Mouse (Mus musculus): ENCODE results near the gene Agpat1. TPM values are rescaled to one million over a fixed set of nuclear protein-coding genes. Genes with fewer than 3 reads are reported as not detected.

Gene Agpat1
- total RNA-seq, 2 experiments from 2014 or later = 156 to 167 TPM

DNA sequence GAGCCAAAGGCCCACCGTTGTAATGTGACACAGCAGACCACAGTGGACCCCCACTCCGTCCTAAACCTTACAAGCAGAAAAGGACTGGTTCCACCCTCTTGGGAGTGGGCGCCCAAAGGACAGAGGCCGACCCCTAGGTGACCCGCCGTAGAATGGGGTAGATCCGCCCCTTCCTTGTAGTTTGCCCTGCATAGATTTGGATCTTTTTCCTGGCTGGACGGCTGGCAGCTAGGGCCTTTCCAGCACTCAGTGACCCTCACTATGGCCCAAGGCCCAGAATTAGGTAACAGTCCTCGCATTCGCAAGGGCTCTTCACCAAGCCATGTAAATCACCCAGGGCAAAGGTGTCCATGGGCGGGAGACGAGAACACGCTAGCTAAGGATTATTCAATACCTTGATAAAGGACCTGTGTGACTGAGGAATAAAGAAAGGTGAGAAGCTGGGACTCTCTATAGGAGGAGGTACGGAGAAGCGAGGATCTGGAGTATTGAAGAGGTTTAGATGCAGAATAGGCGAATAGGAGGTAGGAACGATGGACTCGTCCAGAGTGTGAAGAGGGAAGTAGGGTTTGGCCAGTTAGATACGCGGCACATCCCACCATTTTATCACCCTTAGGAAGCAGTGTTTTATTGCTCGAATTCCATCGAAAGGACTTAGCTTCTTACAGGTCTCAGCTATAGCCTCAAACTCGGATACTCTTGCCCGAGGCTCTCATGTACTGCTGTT is 612 bp downstream of the Agpat1 start:
- DNase-seq (ENCODE audit: low spot score in 2 of 2) = no peak

DNA sequence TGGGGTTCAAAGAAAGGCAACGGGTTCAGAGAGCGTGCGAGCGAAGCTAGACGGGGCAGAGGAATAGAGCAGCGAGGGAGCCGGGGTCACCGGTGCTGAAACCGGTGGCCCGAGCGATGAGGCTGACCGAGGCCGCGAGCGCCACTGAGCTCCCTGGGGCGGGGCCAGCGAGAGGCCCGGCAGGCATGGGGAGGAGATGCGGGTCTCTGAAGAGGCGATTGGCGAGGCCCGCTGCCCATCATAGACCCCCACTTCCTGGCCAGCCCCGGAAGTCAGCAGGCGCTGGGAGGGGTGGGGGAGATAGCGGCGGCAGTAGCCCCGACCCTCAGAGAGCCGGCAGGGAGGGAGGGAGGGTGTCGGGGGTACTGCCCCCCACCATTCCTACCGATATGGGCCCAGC is 1.5 kb downstream of the Agpat1 start:
- DNase-seq (ENCODE audit: low spot score in 2 of 2) = peak; percentile 97 to 98

DNA sequence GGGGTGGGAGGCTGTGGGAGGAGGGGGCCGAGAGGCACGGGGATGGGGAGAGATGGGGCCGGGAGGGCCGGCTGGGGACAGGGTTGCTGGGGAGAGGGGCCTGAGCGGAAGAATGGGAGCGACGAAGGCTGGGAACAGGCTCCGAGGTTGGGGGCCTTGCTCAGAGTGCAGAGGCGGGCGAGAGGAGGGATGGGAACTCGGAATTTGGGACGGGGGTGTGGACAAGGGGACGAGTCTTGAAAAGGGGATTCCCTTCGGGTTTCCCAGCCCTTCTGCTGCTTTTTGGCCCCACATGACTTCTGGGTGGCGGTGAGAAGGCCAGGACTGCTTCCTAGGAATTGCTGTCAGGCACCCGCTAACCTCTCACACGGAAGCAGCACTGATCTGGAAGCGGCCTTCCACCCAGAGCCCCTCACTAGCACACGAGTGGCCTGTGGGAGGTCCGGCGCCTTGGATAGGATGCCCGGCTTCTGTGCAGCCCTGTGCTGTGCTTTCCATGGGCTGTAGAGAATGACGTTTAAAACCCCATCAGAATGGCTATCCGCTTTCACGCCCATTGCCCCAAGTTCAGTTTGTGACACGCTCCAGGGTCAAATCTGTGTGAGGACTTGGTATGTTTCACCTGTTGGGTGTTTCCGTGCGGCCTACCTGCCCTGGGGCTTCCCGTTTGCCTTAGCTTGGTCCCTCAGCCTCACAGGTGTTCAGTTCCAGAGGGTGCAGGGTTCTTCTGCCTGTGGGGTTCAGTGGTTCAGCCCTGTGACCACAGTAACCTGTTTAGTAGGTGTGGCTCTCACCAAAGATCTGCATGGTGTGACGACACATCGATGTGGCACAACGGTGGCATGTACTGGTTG is 2.4 kb downstream of the Agpat1 start:
- DNase-seq (ENCODE audit: low spot score in 2 of 2) = no peak

DNA sequence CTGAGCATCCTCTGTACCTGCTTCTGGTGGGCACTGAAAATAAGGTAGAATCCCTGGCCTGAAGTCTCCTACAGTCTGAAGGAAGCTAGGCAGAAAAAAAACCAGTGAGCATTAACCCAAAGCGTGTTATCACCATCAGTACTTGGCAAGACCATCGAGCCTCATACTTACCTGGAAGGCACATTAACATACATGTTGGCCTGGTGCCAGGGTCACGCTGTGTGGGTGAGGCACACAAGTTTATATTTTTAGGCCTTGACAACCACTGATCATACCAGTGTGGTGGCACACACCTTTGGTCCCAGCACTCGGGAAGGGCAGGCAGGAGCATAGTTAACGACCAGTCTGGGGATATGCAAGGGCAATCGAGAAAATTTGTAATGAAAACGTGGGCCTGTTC is 3.9 kb downstream of the Agpat1 start:
- DNase-seq (ENCODE audit: low spot score in 2 of 2) = no peak

DNA sequence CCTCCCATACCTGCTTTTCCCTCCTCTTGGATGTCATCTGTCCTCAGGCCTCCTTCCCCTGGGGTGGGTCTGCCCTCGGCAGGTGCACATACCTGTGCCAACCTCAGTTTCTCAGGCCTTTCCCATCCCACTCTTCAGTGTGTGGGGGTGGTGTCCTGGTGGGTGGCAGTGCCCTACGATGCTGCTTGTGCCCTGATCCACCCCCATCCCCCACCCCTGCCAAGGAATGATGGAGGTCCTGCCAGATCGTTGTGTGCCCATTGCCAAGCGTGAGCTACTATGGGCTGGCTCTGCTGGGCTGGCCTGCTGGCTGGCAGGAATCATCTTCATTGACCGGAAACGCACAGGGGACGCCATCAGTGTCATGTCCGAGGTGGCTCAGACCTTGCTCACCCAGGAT is 7.0 kb downstream of the Agpat1 start:
- no peak for DNase-seq (ENCODE audit: low spot score in 2 of 2)

DNA sequence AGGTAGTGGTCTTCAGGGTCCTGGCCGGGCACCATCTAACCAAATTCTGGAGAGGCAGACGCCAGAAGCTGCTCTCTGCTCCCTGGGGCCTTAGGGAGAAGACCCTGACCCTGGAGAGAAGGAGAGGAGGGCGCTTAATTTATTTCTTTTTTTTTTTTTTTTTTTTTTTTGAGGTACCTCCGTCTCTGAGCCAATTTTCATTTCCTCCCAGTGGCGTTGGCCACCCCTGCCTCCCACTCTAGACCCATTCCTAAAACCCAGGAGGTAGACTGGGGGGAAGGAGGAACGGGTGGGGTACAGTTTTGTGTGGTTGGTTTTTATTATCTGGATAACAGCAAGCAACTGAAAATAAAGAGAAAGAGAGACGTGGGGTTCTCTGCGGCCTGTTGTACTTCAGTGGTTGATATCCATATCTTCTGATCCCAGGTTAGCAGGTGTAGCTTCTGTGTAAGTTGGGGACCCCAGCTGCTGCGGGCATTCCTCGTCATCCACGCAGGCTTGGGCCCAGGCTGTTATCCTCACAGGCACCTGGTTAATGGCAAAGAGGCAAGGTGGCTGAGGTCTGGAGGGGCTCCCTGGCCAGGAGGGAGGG is 9.1 kb downstream of the Agpat1 start:
- DNase-seq (ENCODE audit: low spot score in 2 of 2) = no peak

DNA sequence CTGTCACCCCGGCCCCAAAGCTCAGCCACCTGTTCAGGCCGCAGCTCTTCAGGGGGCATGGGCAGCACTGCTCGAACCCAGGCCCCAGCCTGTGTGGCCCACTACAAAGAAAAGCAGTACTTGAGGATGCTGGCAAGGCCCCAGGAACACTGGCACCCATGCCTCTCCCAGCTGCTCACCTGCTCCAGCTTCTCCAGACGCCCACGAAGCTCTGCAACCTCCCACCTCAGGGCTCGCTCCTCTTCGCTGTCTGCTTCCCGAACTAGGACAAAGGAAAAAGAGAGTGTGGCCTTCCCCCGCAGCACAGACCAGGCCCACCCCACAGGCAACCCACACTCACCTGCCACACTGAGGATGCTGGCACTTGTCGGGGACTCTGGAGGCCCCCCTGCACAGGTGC is 9.8 kb downstream of the Agpat1 start:
- no peak for DNase-seq (ENCODE audit: low spot score in 2 of 2)

DNA sequence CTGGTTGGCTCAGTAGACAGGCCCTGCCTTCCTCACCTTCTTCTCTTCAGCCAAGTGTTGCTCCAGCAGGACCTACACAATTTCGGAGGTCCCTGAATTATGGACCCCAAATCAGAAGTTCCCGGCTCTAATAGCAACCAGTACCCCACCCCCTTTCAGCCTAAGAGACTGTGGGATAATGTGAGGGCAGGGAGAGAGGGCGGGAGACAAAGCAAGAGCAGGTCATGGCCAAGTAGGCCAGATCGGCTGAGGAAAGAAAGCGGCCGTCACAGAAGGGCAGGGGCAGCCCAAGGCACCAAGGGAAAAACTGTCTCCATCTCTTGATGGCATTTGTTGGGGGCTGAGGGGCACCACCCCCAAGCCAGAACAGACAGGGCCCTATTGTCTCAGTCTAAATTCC is 11.8 kb downstream of the Agpat1 start, which contains the start of gene Egfl8:
TSS of gene Egfl8 (minus strand) at position 101 of the 400 bp plus-strand sequence.
- no peak for DNase-seq (ENCODE audit: low spot score in 2 of 2)

DNA sequence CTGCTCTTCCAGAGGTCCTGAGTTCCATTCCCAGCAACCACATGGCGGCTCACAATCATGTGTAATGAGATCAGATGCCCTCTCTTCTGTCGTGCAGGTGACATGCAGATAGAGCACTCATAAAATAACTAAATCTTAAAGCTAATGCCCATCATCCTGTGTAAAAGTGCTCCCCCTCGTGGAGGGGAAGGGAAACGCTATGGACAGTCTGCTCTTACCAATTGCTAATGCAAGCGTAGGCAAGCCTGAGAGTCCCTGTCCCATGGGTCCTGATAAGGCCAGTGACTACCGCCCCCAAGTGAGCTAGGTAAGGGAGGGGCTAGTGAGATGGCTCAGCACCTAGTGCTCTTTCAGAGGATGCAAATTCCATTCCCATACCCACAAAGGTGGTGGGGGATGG is 14.9 kb downstream of the Agpat1 start:
- no peak for DNase-seq (ENCODE audit: low spot score in 2 of 2)

DNA sequence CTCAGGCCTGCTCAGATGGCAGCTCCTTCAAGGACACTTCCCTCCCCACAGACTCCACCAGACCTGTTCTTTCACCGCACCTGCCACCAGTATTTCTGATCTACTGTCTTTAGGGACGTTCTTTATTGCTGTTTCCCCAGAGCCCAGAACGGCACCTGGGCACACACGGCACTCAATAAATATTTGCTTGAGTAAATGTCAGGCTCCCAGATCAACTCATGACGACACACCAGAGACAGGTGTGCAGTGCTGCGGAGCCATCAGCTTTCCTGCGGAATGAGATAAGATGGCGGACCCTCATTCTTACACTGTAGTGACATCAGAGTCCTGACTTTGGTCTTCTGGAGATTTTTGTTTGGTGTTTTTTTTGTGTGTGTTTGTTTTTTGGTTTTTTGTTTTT is 16.9 kb downstream of the Agpat1 start:
- no peak for DNase-seq (ENCODE audit: low spot score in 2 of 2)

DNA sequence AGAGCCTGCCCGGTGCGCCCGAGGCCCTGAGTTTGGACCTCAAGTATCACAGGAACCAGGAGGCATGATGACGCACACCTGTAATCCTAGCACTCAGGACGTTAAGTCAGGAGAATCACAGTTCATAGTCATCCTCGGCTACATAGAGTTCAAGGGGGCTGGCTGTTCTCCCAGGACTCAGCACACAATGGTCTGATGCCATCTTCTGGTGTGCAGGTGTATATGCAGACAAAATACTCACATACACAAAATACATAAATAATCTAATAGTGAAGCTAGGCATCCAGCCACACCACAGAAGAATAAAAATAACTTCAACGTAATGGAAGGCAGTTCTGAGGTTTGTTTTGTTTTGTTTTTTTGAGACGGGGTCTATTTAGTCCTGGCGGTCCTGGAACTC is 19.1 kb downstream of the Agpat1 start:
- DNase-seq (ENCODE audit: low spot score in 2 of 2) = no peak

DNA sequence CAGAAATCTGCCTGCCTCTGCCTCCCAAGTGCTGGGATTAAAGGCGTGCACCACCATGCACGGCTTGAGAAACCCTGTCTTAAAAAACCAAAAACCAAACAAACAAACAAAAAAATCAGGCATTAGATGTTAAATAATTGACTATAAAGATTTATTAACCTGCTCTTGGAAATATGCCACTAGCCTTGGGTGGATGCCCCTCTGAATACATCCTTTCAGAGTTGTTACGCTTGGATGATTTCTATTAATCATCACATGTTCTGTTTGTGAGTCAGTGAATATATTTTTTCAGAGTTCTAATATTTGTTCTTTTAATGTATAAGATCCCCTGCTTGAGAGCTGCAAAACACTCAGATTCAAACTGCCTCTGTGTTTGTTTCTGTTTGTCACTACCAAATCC is 20.9 kb downstream of the Agpat1 start:
- DNase-seq (ENCODE audit: low spot score in 2 of 2) = no peak

DNA sequence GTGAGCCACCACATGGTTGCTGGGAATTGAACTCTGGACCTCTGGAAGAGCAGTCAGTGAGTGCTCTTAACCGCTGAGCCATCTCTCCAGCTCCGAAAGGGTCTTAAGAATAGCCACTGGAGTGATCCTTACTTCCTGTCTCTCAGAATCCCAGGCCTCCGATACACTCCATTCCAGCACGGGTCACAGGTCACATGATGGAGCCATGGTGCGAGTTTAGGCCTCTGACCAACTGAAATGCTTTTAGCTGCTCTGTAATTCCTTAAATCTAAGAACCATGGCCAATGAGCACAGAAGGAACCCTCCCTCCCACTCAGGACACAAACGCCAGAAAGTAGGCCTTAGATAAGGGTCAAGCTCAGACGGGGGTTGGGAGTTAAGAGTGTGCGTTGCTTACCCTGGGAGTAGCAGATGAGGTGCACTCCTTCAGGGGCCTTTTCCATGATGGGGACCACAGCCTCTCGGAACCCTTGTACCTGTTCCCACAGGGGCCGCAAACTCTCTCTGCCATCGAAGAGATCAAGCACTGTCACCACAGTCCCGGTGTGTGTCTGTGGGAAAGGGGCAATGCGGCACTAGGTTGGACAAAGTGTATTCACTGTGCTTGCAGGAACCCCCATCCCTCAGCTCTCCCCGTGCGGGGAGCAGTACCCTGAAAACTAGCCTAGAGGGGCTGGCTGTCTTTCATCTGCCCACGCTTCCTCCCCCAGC is 22.2 kb downstream of the Agpat1 start:
- DNase-seq (ENCODE audit: low spot score in 2 of 2) = no peak

DNA sequence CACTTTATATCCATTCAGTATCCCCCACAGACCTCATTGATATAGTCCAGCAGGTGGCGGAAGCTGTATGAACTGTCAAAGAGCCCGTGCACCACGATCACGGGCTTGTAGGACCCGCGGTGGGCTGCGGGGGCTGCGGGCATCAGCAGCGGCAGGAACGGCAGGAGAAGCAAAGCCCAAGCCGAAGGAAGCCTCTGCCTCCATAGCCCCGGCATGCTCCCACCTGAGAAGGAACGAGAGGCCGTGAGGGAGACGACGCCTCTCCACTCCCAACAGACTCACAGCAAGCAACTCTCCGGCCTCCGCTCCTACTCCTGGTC is 22.7 kb downstream of the Agpat1 start:
- DNase-seq (ENCODE audit: low spot score in 2 of 2) = no peak

DNA sequence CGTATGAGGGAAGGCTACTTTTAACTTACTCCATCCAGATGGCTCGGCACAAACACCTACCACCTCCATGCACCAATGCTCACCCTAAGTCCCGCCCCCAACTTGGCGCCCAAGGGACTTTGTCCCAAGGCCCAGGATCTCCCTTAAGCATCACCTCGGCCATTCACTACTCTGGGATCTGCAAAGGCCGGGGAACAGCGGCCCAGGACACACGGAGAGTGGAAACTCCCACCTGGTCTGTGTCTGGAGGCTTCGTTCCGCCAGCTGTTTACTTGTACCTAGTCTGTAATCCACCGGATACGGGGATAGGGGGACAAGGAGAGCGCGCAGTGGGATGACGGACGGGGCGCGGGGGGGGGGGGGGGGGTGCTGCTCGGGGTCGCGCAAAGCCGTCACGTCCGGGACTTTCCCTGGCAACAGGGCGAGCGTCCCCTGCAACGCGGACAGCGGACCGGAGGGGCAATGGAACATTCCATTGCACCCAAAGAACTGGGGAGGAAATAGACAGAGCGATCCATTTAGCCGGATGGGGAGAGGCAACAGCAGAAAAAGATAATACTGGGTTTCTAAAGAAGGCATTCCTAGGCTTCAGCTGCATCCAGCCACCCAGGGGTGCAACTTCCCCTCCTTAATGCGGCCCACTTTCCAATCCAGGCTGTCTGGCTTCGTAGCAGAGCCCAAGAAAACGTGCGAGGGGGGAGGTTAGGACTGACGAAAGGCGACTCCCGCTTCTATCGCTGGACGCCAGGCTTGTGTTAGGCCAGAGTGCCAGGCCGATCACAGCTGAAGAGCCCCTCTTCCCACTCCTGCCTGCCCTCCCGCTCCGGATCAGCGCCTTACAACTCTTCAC is 23.3 kb downstream of the Agpat1 start:
- peak; percentile 85 to 91 for DNase-seq (ENCODE audit: low spot score in 2 of 2)

DNA sequence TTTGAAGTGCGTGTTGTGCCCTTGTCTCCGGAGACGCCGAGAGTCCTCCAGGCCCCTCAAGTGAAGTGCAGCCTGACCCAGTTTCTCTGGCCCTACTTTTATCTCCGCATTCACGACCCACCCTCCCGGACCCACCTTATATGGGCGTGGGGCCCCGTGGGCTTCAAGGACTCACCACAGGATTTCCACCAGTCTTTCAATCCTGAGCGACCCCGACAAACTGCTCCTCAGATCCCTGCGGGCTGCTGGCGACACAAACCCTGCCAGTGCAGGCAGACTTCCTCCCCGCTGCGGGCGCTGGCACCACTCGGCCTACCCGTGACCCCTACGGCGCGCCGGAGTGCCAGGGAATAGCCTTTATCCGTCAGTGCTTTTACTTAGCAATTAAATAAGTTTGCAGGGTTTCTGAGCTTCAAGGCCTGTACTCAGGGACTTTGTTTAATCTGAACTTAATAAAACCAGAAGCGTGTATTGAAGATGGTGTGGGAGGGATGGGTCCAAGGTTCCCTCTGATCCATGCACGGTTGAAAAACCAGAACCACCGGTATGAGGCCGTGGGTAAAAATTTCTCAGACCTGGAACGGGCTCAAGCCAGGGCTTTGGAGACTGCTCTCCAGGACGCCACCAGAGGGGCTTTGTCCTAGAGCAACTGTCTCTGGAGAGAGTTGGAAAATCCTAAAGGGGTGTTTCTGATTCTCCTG is 24.0 kb downstream of the Agpat1 start, which contains the start of gene Ppt2:
TSS of gene Ppt2 (minus strand) at position 568 of the 701 bp plus-strand sequence.
- no peak for DNase-seq (ENCODE audit: low spot score in 2 of 2)

DNA sequence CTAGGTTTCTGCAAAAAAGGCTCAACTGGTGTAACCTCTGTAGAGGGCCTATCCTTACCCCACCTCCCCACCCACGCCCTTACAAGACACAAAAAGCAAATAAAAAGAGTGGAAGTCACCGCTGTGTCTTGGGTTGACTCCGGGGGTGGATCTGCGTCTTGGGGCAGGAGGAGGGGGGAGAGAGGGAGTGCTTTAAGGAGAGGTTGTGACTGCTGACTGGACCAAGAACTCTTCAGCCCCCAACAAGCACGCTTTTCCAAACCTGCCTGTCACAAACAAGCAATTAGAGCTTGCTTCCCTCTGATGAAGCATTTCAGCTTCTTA is 24.5 kb downstream of the Agpat1 start:
- DNase-seq (ENCODE audit: low spot score in 2 of 2) = no peak

DNA sequence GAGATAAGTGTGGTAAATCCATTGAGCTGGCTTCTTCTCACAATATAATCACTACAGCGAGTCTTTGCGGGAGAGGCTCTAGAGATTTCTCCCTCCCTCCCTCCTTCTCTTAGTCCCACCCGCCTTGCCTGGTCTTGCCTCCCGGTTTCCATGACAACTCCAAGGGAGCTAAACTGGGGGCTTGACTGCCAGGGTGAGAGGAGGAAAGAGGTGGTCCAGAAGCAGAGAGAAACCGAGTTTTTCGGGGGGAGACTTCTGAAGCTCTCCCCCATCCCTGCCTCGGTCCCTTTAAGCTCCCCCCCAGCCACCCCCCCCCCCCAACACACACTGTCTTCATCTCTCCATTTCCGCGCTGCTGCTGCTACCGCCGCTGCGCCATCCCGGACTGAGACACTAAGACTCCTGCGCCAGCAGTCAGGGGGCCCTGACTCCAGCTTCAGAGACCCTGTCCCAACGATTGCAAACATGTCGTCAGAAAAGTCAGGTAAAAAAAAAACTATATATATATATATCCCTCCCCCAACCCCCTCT is 25.2 kb downstream of the Agpat1 start, which contains the start of gene Prrt1:
TSS of gene Prrt1 (plus strand) at position 313 of the 531 bp plus-strand sequence.
- DNase-seq (ENCODE audit: low spot score in 2 of 2) = peak in 1 of 2 experiments; percentile 76

DNA sequence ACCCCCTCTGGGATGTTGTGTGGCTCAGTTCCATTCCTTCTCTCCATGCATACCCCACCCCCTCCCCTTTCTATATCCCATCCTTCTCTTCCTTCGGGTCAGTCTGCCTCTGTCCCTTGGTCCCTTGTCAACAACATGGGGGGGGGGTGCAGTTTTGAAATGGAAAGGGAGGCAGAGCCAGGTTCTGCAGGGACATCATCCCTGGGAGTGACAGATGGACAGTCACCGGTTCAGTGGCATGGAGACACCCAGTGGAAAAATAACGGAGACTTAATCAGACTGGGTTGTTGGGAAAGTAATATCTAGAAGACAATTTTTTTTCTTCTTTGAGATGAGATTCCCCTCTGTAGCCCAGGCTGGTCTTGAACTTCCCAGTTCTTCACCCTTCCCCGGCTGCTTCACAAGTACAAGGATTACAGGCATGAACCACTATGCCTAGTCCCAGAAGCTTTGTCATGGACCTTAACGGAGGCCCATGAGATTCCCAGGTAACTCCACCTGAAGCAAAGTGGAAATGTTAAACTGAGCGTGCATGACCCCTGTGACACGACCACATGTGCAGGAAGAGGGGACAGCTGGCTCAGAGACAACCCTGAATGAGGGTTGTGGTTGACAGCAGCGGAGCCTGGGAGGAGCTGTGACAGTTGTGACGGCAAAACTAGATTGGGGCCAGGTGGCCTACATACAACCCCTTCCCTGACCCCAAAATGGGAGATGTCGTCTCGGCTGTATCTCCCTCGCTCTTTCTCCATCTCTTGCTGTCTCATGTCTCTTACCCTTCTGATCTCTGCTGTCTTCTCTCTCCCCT is 25.9 kb downstream of the Agpat1 start:
- DNase-seq (ENCODE audit: low spot score in 2 of 2) = no peak
